Mouse (Mus musculus): ENCODE data around the gene Dlgap1.

Gene Dlgap1

GRCm38 (mm10) chr17:70741696-70742095, 772.8 kb downstream of the Dlgap1 start:
- DNase-seq, result no peak

- DNase-seq, result no peak
Observed at GRCm38 (mm10) chr17:70744570-70745153, 775.8 kb downstream of the Dlgap1 start.

DNA sequence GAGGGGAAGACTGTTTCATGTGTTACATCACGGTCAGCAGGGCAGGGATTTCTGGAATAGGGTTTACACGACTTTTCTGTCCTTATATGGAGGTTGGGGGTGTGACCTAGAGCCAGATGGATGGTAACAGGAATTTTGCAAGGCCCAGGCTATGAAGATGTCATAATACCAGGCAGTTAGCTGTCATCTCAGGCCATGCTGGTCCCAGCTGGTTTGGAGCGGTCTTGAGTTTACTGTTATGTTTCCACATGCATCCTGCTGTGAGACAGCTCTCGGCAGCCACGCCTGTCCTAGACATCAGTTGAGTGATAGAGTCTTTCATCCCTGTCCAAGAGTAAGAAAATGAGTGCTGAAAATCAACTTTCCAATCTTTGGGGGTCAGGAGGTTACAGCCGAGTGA, 776.5 kb downstream of the Dlgap1 start:
- no peak for DNase-seq

DNA sequence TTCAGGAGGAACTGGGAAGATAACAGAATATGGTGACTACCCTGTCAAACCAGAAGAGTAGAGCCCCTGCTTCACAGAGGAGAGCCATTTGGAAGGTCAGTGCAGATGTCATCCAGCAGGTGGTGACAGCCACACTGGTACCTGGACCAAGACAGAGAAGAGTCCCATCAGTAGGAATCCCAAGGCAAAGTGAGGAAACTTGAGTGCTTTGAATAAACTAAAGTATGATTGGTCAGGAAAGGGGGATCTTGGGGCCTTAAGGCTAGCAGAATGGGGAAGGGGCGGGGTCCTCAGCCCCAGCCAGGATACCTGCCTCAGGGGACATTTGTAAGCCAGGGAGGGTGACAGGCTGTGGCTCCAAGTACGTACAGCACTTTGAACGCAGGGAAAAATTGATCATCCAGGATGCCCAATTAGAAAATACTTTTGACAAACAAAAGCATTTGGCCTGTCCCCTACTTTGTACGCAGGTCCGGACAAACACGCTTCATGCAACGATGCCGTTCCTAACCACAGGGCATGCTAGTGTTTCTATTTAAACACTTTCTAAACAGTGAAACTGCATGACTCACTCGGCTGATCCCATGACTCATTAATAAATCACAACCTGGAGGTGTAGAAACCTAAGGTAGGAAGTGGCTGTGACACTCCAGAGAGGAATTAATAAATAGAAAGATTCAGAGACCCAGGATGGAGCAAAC, 777.7 kb downstream of the Dlgap1 start:
- no peak for DNase-seq

GRCm38 (mm10) chr17:70747731-70748475, 779.0 kb downstream of the Dlgap1 start:
- DNase-seq, result no peak

- no peak for DNase-seq
Observed at GRCm38 (mm10) chr17:70748476-70748830, 779.6 kb downstream of the Dlgap1 start.

- DNase-seq, result no peak
Observed at GRCm38 (mm10) chr17:70748964-70749650, 780.2 kb downstream of the Dlgap1 start.

DNA sequence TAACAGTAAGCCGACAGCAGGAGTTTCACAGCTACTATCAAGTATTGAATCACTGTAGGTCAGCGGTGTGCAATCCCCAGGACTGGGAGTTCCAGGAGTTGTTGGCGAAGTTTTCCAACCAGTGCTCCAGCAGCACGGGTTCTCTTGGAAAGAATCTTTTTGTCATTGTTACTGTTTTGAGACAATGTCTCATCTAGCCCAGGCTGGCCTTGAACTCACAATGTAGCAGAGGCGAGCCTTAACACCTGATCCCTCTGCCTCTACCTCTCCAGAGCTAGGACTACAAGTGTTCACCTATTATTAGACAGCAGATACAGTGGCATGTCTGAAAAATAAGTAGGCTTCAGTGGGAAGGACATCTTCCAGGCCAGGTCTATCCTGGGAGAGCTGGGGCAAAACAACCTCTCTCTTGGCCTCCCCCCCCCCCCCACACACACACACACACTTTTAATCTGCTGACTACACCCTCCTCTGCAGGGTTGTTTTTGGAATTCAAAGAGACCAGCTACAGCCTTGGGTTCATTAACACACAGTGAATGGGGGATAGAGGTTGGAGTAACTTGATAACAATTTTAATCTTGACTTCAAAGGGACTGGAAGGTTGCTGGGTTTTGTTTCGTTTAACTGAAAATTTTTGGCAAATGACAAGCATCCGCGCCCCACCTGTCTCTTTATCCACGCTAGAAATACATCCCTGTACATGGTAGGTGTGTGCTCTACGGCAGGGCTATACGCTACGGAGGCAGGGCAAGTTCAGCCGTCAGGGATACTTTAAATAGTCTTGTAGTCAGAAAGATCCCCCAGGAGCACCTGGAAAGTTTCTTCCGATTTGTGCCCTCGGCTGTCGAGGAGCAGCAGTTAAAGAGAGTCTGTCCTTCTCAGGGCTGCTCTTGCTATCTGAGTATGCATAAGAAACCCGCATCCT, 781.6 kb downstream of the Dlgap1 start:
- no peak for DNase-seq

DNA sequence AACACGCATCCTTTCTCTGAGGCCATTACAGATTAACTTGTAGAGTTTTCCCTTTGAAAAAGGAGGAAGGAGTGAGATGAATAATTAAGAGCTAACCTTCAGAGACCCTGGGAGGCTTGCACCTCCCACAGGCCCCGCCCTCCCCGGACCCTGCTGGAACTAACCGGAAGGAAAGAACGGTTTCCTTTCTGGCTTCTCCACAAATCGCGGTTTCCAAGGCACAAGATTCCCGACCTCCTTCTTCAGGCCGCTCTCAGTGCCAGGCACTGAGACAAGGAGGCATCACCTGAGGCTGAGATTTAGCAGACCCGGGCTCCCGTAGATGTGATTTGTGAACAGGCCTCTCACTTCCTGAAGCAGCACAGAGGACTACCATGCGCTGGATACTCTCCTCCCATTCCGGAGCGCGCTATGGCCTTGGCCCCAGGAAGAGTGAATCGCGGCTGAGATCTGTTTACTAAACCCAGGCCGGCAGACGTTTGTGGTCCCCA, 782.3 kb downstream of the Dlgap1 start:
- no peak for DNase-seq

- no peak for DNase-seq
Observed at GRCm38 (mm10) chr17:70751676-70752075, 782.8 kb downstream of the Dlgap1 start.

GRCm38 (mm10) chr17:70753444-70754032, 784.7 kb downstream of the Dlgap1 start:
- no peak for DNase-seq

DNA sequence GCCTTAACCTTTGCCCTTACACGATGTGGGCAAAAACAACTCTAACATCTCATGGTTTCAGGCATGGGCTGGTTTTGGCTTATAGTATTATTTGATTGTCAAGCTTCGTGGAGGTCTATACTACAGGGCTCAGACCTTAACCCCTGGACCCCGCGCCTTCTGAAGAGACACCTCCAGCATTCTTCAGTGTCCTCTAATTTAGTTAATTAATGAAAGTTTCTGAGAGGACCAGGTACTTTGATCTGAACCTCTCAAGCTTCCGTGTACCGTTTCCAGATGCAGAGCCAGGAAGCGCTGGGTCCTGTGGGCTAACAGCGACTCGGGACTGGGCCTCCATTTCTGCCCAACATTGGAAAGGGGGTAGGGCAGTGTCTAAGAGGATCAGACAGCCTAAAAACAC, 785.2 kb downstream of the Dlgap1 start:
- DNase-seq, result no peak

DNA sequence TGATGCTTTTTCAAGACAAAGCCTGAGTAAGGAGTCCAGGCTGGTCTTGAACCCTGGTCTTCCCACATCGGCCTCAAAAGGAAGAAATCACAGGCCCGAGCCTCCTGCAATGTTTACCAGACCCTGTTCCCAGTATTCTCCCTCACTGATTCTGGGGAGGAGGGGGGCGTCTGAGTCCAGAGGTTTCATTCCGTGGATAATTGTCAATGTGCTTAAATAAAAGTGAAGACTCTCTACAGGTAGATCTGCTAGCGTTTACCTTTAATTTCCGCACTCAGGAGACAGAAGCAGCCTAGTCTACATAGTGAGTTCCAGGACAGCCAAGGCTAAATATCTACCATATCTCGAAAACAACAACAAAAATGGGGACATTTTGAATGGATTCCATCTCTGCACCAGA, 785.8 kb downstream of the Dlgap1 start:
- DNase-seq, result no peak

- DNase-seq, result peak; percentile 92
Observed at GRCm38 (mm10) chr17:70755039-70755668, 786.3 kb downstream of the Dlgap1 start.

DNA sequence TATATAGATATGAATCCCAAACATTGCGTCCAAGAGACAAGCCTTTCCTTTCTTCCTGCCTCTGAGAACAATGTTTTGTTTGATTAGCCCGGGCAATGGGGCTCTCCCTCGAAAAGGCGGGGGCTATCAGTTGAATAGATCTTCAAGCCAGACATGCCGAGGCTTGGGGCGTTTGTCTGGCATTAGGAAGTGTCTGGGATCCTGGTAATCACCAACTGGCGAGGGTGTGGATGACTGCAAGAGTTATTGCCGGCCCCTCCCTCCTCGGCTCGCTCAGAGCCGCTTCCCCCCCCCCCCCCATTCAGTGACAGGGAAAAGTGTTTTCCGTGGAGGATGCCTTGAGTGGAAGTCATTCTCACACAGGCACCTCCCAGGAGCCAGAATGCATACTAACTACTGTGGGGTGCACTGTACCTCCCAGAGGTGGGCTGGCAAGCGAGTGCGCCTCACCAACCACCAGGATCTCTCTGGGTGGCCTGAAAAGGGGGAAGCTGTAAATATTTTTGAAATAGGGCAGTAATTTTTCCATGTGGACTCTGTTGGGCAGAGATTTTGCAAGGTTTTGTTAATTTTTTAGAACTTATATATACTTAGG, 786.9 kb downstream of the Dlgap1 start:
- DNase-seq, result no peak

GRCm38 (mm10) chr17:70762001-70762400, 793.1 kb downstream of the Dlgap1 start:
- DNase-seq, result no peak

DNA sequence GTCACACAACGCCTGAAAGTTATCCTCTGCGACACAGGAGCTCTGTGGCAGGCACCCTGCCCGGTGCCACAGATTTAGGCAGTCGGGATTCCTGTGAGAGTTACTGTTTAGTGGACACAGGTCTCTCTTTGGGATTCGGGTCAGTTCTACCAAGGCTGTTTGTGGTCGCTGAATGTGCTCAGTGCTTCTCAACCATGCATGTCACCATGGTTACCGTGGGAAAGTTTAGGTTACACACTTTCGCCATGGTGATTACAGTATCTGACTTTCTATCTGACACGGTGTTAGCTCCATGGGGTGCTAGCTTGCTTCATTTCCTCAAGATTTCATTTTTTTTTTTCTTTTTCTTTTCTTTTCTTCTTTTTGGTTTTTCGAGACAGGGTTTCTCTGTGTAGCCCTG, 793.8 kb downstream of the Dlgap1 start:
- no peak for DNase-seq

- DNase-seq, result no peak
Observed at GRCm38 (mm10) chr17:70765337-70765736, 796.5 kb downstream of the Dlgap1 start.

- no peak for DNase-seq
Observed at GRCm38 (mm10) chr17:70765976-70766375, 797.1 kb downstream of the Dlgap1 start.

DNA sequence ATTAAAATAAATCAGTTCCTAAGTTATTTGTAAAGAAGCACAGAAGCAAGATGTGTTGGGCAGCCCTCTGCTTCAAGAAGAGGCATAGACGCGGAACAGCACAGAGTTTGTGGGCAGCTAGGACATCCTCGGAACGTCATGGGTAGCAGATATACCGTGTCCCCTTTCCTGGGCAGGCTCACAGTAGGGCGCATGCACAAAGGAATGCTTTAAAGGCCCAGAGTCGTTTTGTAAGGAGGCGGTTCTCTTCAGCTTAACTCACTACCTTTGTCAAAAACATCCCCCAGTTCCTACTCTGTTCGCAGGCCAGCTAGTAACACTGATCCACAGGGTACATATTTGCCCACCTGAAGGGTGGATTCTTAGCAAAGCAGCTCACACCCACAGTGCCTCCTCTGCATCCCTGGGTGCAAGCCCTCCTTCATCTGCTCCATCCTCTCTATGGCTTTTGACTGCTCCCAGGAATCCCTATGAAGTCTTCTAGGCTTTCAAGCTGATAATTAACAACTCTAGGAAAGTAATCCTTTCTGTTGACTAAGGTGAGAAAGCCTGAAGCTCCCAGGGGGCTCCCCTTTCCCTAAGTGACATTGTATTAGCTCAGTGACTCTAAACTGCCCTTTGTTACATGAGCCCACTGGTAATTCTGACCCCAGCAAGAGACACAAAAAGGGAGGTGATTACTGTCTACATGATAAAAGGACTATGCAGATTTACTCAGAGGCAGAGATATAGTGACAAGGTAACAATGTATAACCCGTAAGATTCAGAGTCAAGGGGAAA, 803.4 kb downstream of the Dlgap1 start:
- DNase-seq, result no peak
